Mouse (Mus musculus) layer of hippocampus, adult 2 months (tissue): ENCODE measurements around the gene Apip. TPM values are rescaled to one million over a fixed set of nuclear protein-coding genes. Genes with fewer than 3 reads are reported as not detected.
A peak's percentile ranks its signal among the peaks of the same experiment; 100 is the strongest.

ENCODE experiments used
- DNase-seq, 2 experiments: peaks; one replicate each; pipeline ENCODE4 v3.0.0; 2022; ENCODE audit warnings: low spot score in 2 of 2
- H3K27ac ChIP-seq: fragments of 200-600 bp; 2 replicates; pipeline ENCODE4 v1.8.1; 2022
- H3K4me3 ChIP-seq: fragments of 200-600 bp; 2 replicates; pipeline ENCODE4 v1.8.1; 2022; ENCODE audit warnings: mild to moderate bottlenecking
- CTCF ChIP-seq: fragments of 200-600 bp; conservative IDR thresholded peaks from 2 replicates; pipeline ENCODE4 v1.8.1; 2022; ENCODE audit warnings: antibody characterized with exemption, mild to moderate bottlenecking, moderate library complexity
- total RNA-seq, 2 experiments: library from RNA; stranded (reverse); gene quantifications; 2 replicates each; pipeline ENCODE4 v1.2.3; 2021

Apip gene
- total RNA-seq, 2 experiments from 2014 or later: 19.3 to 24.4 TPM

GRCm38 (mm10) chr2:103069752-103070405 is 3.6 kb upstream of the Apip start:
- Histone ChIP-seq H3K4me3 (no peak overlapping the region), H3K27ac (no peak overlapping the region)
- no peak for DNase-seq
- TF ChIP-seq CTCF: no peak

- no peak overlapping the region for H3K4me3 ChIP-seq
- DNase-seq: no peak
- TF ChIP-seq CTCF: no peak
These were observed 2.9 kb upstream of the Apip start for GRCm38 (mm10) chr2:103070586-103070985.

GRCm38 (mm10) chr2:103081117-103081516 is 7.6 kb downstream of the Apip start:
- no peak for TF ChIP-seq CTCF
- H3K27ac ChIP-seq: no peak overlapping the region
- no peak overlapping the region for H3K4me3 ChIP-seq
- DNase-seq: no peak

More at GRCm38 (mm10) chr2:103070586-103070985, 2.9 kb upstream of the Apip start:
- no peak overlapping the region for H3K27ac ChIP-seq

- no peak for DNase-seq
- no peak for TF ChIP-seq CTCF
- Histone ChIP-seq H3K27ac (no peak overlapping the region), H3K4me3 (no peak overlapping the region)
These were observed 8.2 kb downstream of the Apip start for GRCm38 (mm10) chr2:103081706-103082105.

GRCm38 (mm10) chr2:103082853-103083252 is 9.4 kb downstream of the Apip start:
- DNase-seq: no peak
- TF ChIP-seq CTCF: no peak
- H3K4me3 ChIP-seq: no peak overlapping the region
- H3K27ac ChIP-seq: no peak overlapping the region

- TF ChIP-seq CTCF: peak; percentile 89
- no peak overlapping the region for H3K4me3 ChIP-seq
- peak in 1 of 2 experiments; percentile 19 for DNase-seq
These were observed 11.0 kb downstream of the Apip start for GRCm38 (mm10) chr2:103084451-103084850.

GRCm38 (mm10) chr2:103085633-103086032 is 12.2 kb downstream of the Apip start:
- H3K4me3 ChIP-seq: no peak overlapping the region
- no peak overlapping the region for H3K27ac ChIP-seq
- no peak for TF ChIP-seq CTCF
- no peak for DNase-seq

More at GRCm38 (mm10) chr2:103084451-103084850, 11.0 kb downstream of the Apip start:
- H3K27ac ChIP-seq: no peak overlapping the region

GRCm38 (mm10) chr2:103086432-103086831 is 13.0 kb downstream of the Apip start:
- Histone ChIP-seq H3K27ac (no peak overlapping the region), H3K4me3 (no peak overlapping the region)
- peak; percentile 88 for TF ChIP-seq CTCF
- DNase-seq: peak; percentile 26 to 57

- DNase-seq: no peak
- no peak overlapping the region for H3K4me3 ChIP-seq
- peak; percentile 69 for TF ChIP-seq CTCF
These were observed 14.6 kb downstream of the Apip start for GRCm38 (mm10) chr2:103088099-103088498.

GRCm38 (mm10) chr2:103089521-103089920 is 16.0 kb downstream of the Apip start:
- TF ChIP-seq CTCF: no peak
- H3K4me3 ChIP-seq: no peak overlapping the region
- DNase-seq: no peak
- no peak overlapping the region for H3K27ac ChIP-seq

More at GRCm38 (mm10) chr2:103088099-103088498, 14.6 kb downstream of the Apip start:
- no peak overlapping the region for H3K27ac ChIP-seq

GRCm38 (mm10) chr2:103102595-103102994 is 29.1 kb downstream of the Apip start:
- no peak for DNase-seq
- no peak overlapping the region for H3K27ac ChIP-seq
- H3K4me3 ChIP-seq: no peak overlapping the region
- TF ChIP-seq CTCF: no peak

GRCm38 (mm10) chr2:103106172-103106571 is 32.7 kb downstream of the Apip start:
- no peak for TF ChIP-seq CTCF
- no peak for DNase-seq
- H3K4me3 ChIP-seq: no peak overlapping the region
- no peak overlapping the region for H3K27ac ChIP-seq

- no peak overlapping the region for H3K27ac ChIP-seq
- TF ChIP-seq CTCF: no peak
- no peak overlapping the region for H3K4me3 ChIP-seq
- no peak for DNase-seq
These were observed 38.2 kb downstream of the Apip start for GRCm38 (mm10) chr2:103111669-103112068.

- no peak for DNase-seq
- no peak for TF ChIP-seq CTCF
- H3K4me3 ChIP-seq: no peak overlapping the region
- H3K27ac ChIP-seq: no peak overlapping the region
These were observed 43.7 kb downstream of the Apip start for GRCm38 (mm10) chr2:103117212-103117611.
